Mouse (Mus musculus) mesoderm, embryonic 11.5 days (tissue): ENCODE data around the gene Ciao2a.

ENCODE experiments used
- DNase-seq: peaks from one replicate; pipeline ENCODE4 v3.0.0-alpha.2; 2012; ENCODE audit warnings: low read depth, low spot score

Gene Ciao2a

DNA sequence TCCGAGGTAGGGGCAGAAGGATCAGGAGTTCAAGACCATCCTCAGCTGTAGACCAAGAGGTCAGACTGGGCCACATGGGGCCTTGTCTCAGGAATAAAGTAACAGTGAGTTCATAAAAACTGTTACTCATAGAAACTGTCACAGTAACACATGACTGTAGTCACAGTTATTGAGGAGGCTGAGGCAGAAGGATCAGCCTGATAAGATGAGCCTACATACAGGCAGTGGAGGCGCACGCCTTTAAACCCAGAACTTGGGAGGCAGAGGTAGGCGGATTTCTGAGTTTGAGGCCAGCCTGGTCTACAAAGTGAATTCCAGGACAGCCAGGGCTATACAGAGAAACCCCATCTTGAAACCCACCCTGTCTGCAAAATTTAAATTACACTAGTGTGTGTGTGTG, 6.3 kb upstream of the Ciao2a start:
- DNase-seq, result no peak

- DNase-seq, result no peak
Measured at GRCm38 (mm10) chr9:66120945-66121344, 5.5 kb upstream of the Ciao2a start.

DNA sequence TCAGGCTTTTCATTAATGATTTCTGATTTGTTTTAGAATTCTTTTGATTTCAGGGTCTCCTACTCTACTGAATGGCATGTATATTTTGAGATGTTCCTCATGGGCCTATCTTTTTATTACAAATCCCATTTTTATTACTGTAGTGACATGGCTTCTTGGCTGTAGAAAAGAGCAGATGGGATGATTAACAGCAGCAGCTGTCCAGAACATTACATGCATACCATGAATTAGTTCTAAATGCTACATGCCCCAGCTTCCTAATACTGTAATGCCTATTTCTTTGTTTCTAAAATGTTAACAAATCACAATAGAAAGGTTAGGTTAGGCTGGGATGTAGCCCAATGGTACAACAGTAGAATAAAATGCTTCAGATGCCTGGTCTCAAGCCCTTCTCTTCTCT, 5.0 kb upstream of the Ciao2a start:
- no peak for DNase-seq

- DNase-seq, result no peak
Measured at GRCm38 (mm10) chr9:66123648-66124047, 2.8 kb upstream of the Ciao2a start.

- peak; percentile 20 for DNase-seq
Measured at GRCm38 (mm10) chr9:66124111-66124531, 2.3 kb upstream of the Ciao2a start.

GRCm38 (mm10) chr9:66124681-66125542, 1.5 kb upstream of the Ciao2a start:
- DNase-seq, result peak; percentile 98

DNA sequence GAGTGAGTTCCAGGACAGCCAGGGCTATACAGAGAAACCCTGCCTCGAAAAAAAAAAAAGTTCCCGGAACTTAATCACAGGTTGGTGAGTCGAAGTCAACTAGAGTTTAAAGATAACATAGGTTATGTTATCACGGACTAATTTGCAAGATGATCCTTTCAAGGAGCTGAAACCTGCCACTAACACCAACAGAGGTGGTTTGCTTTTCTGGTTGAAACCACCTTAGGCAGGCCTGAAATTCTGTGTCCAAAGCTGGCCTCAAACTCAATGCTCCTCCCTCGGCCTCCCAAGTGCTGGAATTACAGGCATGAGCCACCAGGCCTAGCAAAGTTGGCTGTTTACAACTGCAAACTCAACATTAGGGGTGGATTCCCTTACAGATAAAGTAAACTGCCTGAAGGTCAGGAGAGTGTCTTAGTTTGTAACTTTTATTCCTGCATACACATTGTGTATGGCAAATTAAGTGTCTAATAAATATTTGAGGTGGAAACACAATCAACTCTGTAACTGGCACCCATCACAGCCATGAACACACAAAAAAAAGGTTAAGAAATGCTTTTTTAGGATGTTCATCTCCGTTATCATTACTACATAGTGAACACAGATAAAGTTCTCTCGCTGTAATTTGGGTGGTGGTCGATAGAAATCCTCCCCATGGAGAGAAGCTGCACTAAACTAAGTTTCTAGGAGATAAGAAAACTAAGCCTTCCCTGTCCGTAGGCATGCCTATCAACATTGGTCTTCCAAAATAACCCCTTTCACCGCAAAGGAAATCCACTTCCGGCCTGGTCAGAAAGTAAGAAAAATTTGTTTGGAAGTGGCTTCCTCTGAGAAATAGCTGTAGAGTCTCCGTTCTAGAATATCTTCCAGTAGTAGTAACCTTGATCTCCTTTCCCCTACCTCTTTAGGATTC, 612 bp upstream of the Ciao2a start:
- no peak for DNase-seq

DNA sequence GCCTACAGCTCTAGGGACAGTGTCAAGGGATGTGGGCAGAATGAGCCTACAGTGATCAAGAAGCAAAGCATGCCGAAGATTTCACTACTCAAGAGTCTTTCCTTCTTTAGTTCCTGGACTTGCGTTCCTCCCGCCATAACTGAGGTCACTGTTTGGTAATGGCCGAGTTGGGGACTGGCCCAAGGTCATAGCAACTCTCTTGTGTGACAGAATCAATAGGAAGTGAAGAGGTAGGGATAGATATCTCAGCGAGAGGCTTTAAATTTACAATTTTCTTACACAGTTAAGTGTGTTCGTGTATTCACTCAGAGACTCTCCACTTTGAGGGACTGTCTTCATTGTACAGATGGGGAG, 759 bp downstream of the Ciao2a start:
- no peak for DNase-seq

- DNase-seq, result no peak
Measured at GRCm38 (mm10) chr9:66127884-66128283, 1.5 kb downstream of the Ciao2a start.

- no peak for DNase-seq
Measured at GRCm38 (mm10) chr9:66131466-66131865, 5.1 kb downstream of the Ciao2a start.

DNA sequence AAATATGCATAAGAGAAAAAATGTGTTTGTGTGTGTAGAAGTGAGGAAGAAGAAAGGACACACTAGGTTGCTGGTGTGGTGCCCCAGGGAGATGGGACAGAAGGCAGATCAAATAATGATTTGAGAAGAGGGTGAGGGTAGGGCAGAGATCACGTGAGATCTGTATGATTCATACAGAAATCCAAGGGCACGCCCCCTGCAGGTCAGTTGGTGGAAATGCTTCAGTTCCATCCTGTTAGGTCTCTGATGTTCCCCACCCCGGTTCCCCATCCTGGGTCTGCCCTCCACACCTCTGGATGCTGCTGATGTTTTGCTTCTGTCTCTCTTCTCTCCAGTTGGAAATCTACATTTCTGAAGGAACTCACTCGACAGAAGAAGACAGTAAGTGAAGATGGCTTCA, 9.6 kb downstream of the Ciao2a start:
- no peak for DNase-seq

DNA sequence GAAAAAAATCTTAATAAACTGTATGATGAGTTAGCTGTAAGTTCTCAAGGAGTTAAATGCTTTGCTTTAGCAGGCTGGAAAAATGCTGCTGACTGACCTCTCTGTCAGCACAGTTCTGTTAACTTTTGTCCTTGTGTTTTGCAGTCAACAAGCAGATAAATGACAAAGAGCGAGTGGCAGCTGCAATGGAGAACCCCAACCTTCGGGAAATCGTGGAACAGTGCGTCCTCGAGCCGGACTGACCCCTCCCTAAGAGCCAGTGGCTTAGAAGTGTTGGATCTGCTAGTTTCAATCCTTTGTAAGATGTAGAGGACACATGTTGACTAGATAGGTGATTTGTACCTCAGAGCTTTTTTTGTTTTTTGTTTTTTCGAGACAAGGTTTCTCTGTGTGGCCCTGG, 11.8 kb downstream of the Ciao2a start:
- no peak for DNase-seq

DNA sequence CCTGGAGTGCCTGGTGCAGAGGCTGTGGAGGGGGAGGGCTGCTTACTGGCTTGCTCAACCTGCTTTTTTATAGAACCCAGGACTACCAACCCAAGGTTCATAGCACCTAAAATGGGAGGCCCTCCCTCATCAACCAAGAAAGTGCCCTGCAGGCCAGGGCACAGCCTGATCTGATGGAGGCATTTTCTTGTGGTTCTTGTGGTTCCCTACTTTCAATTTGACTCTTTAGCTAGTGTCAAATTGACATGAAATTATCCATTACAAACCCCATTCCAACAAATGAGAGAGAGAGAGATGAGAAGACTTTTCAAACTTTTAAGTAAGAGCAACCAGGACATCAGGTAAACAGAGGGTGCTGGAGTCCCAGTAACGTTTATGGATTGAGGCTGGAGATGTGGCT, 15.9 kb downstream of the Ciao2a start:
- DNase-seq, result no peak

- DNase-seq, result peak; percentile 81
Measured at GRCm38 (mm10) chr9:66144248-66144647, 17.8 kb downstream of the Ciao2a start.

- DNase-seq, result no peak
Measured at GRCm38 (mm10) chr9:66146141-66146540, 19.7 kb downstream of the Ciao2a start.

- no peak for DNase-seq
Measured at GRCm38 (mm10) chr9:66152011-66152410, 25.6 kb downstream of the Ciao2a start.

DNA sequence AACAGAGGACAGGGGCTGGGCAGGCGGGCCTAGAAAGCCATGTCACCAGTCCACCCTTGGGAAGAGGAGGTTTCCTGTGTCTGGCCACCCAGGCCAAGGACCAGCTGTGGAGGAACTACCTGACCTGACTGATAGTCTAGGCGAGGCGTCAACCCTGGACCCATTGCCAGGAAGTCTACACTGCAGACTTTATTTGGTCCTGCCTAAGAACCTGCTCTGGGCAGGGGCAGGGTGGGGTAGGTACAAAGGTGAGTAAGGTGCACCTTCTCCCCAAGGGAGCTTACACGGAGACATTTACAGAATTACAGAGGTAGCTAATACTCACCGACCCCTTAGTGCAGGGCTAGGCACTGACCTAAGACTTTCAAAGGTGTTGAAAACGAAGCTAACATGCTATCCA, 27.2 kb downstream of the Ciao2a start:
- no peak for DNase-seq

DNA sequence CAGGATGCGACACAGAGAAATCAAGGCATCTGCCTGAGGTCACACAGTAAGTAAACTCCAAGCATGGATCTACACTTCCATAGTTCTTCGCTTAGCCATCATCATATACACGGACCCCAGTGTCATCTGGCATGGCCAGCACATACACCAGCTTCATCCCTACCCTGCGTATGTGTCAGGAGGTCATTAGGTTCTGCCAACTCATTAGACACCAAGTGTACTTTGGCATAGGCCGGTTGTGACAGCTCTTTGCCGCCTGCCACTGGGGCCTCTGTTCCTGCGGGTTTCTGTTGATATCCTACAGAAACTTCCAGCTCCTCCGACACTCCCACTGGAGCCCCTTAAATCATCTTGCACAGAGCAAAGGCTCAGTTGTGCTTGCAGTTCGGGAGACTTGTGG, 27.6 kb downstream of the Ciao2a start:
- no peak for DNase-seq

GRCm38 (mm10) chr9:66155534-66155933, 29.1 kb downstream of the Ciao2a start:
- DNase-seq, result no peak

DNA sequence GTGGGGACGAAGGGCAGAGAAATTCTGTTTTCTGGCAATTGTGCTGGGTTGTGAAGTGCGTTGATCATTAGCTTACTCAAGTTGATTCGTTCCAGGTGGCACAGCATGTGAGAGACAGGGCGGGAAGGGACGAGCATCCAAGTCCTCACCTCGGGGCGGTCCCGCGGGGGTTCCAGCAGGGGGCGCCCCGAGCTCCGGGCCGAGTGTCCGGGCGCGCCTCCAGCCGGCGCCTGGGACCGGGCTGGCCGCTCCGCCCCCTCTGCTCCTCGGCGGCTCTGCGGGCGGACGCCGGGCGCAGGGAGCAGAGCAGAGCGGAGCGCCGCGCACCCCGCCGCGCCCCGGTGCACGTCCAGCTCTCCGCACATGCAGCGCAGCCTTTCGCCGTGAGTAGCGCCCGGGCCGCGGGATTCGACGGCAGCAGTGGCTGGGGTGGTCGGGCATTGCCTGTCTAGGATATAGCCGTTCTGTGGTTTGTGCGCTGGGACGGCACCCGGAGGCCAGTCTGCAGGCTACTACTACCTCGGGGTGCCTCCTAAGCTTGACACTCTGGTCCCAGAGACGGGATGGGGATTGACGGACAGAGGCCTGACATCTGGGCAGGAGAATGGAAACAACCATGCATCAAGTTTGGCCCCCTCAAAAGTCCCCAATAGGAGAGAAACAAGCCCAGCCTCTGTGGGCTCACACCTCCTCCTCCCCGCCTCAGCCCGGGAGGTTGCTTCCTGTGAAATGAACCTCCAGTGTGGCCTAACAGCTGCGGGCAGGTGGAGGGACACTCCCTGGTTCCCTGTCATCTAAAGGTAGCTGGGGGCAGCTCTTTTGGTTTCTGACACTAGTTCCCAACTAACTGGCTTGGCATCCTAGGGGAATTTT, 31.8 kb downstream of the Ciao2a start, which contains the start of gene Dapk2:
Dapk2 (plus strand) TSS at position 266 of the 873 bp plus-strand sequence.
- DNase-seq, result peak; percentile 79

DNA sequence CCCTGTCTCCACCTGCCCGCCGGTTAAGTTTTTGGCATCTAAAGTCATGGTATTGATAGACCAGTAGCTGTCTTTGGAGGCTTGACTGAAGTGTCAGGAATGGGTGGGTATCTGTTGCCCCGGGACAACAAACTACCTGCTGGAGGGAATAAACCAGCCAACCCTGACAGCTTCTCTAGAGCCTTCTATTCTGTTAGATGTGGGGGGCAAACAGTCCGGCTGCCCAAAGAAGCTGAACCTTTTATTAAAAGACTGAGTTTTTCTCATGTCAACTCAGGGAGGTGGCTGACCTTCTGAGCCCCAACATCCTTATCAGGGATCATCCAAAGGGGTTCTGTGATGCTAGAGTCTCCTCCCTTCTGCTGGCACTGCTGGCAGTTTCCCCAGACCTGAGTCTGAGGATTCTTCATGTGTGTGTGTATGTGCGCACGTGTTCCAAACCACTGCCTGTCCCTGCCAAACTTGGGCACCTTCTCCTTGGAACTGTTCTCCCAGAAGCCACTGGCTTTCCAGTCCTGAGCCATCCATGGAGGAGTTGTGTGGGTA, 32.5 kb downstream of the Ciao2a start:
- DNase-seq, result no peak
